Mouse (Mus musculus) erythroid progenitor cell, adult 5-6 weeks (primary cell): Measurements from ENCODE around the gene Plekha4. TPM values are rescaled to one million over a fixed set of nuclear protein-coding genes. Genes with fewer than 3 reads are reported as not detected.
A peak's percentile ranks its signal among the peaks of the same experiment; 100 is the strongest.

ENCODE experiments used
- ATAC-seq: replicated peaks from 2 replicates; pipeline ENCODE4 v1.8.0; 2016; ENCODE audit warnings: moderate number of reproducible peaks, mild to moderate bottlenecking, moderate TSS enrichment, inconsistent platforms; ENCODE audit not compliant: poor library complexity, low FRiP score, severe bottlenecking
- total RNA-seq, 2 experiments: library from RNA; stranded (forward) in 1 of 2; stranded (reverse) in 1 of 2; fragments of 150-400 nt in 1 of 2; fragments of 186-747, 209-891 nt in 1 of 2; gene quantifications; 2 replicates each; pipeline versions ENCODE4 v1.2.3 to v1.2.4; 2015 to 2017; ENCODE audit warnings: low replicate concordance in 2 of 2

Plekha4 gene
- total RNA-seq, 2 experiments from 2014 or later, result 0.08 TPM; not detected in 1

- no peak for ATAC-seq
Measured at GRCm38 (mm10) chr7:45530643-45531042, 4.5 kb downstream of the Plekha4 start.

DNA sequence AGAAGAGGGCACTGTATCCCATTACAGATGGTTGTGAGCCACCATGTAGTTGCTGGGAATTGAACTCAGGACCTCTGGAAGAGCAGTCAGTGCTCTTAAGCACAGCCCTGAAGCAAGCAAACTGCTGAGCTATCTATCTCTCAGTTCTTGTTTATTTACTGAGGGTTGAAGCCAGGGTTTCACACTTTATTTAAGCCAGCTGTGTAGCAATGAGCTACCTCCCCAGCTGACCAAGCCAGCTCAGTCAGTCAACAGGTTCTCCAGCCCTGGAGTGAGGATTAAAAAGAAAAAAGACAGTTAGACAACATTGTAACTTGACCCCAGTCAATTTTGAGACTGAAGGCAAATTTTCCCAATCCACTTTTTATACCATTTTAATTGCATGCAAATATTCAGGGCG, 9.5 kb downstream of the Plekha4 start:
- ATAC-seq, result no peak

DNA sequence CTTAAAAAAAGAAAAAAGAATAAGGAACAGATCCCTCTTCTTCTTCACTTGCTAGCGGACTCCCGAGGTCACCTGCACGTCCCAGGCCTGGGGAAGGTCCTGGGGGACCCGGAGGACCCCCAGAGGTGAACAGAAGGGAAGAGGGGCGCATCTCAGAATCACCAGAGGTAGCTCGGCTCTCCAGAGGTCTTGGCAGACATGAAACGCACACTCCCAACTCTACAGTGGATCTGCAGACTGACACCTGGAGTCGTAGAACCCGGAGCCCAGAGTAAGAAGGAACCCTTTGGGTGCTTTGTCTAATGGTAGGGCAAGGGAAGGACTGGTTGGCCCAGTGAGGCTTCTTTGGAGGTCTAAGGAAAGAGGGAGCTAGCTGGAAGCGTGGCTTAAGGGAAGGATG, 11.5 kb downstream of the Plekha4 start:
- no peak for ATAC-seq

DNA sequence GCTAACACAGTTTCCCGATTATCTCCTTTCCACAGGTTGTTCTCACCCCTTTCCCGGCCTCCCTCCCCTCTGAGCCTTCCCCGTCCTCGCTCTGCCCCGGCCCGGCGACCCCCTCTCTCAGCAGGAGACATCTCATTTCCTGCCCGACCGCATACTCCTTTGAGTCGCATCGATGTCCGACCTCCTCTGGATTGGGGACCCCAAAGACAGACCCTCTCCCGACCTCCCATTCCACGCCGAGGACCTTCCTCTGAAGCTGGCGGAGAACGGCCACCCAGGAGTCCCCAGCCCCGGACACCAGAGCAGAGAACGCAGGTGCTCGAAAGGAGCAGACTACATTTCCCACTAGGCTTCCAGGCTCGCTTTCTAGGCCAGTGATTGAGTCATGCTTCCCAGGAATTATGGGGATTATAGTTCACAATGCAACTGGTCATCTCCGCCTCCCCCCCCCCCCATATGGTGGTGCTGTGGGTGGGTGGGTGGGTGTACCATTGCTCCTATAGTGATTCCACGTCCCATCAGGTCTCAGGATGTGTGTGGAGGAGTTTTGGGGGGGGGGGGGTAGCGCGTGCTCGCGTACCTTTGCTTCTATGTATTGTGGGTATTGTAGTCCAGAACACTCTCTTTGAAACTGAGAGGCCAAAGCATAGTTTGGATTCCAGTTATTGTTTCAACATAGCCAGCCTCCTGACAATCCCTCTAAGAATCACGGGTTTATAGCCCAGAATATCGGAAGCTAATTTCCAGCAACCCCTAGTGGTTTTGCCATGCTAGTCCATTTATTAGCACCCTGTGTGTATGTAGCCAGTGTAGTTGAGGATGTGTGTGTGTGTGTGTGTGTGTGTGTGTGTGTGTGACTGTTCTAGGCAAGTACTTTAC, 12.3 kb downstream of the Plekha4 start:
- ATAC-seq, result no peak

- no peak for ATAC-seq
Measured at GRCm38 (mm10) chr7:45539095-45539494, 13.0 kb downstream of the Plekha4 start.

DNA sequence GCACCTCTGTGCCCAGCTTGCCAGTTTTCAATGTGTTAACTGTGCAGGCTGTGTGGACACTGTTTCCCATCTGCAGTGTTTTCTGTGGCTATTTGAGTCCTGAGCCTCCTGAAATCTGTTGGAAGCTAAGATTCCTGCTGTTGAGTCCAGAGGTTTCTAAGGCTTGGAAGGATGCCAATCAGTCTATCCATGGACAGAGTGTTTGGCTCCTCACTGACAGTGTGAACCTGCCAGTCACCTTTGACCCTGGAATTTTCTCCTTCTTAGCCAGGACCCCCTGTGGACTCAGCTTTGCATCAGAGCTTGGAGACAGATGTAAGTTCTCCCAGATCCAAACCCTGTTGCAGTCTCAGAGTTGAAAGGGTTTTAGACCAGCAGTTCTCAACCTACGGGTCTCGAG, 14.1 kb downstream of the Plekha4 start:
- ATAC-seq, result no peak

DNA sequence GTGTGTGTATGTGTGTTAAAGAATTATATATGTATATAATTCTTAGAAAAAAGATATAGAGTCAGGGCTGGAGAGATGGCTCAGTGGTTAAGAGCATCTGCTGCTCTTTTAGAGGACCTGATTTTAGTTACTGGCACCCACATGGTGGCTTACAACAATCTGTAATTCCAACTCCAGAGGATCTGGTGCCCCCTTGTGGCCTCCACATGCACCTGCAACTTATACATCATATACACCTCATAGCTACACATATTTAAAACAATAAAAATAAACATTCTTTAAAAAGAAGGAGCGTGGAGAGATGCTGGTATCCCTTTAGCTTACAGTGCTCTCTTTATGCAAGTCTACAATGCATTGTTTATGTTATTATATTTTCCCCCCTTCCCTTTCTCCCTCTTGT, 18.4 kb downstream of the Plekha4 start:
- no peak for ATAC-seq

DNA sequence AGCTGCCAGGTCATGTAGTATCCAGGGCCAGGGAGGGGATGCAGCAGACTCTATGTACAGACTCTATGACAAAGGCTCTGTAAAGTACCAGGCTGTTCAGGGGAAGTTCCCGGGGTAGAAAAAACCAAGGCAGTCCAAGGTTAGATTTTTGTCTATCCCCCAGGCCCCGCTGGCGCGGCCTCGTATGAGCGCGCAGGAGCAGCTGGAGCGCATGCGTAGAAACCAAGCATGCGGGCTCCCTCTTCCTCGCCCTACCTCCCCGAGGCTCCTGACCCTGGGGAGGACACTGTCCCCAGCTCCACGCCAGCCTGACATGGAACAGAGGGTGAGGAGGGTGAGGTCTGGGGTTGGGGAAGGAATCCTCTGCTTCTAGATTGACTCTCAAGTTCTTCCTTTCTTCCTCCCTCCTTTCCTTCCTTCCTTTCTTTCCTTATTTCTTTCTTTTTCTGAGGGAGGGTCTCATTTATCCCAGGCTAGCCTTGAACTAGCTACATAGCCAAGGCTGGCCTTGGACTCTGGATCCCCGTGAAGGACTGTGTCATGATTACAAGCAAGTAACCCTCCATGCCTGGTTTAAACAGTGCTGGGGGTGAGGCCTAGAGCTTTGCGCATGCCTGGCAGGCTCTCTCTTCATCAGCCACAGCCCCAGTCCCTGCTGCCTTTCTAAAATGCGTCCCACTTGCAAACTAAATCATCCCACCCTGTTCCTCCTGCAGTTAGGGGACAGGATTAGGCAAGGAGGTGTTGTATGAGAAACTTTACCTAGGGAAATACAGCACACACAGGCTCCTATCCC, 23.7 kb downstream of the Plekha4 start:
- no peak for ATAC-seq

- no peak for ATAC-seq
Measured at GRCm38 (mm10) chr7:45550821-45551511, 24.8 kb downstream of the Plekha4 start.

GRCm38 (mm10) chr7:45551512-45551883, 25.4 kb downstream of the Plekha4 start:
- no peak for ATAC-seq

GRCm38 (mm10) chr7:45553519-45553918, 27.4 kb downstream of the Plekha4 start:
- no peak for ATAC-seq

DNA sequence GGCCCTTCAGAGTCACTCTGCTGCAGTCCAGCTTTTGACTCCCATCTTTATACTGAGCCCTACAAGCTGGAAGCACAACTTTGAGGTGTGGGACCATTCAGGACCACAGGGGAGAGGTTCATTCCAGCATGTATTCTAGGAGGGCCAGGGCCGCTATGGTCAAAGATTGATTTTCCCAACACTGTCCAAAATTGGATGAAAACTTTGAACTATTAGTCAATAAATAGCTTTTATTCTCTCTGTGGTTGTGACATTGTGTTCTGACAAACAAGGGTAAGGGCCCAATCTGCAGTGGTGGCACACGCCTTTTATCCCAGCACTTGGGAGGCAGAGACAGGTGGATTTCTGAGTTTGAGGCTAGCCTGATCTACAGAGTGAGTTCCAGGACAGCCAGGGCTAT, 27.9 kb downstream of the Plekha4 start:
- ATAC-seq, result no peak

GRCm38 (mm10) chr7:45554744-45555143, 28.6 kb downstream of the Plekha4 start, which contains the start of gene Hsd17b14:
Gene Hsd17b14 (plus strand): TSS chr7:45554893.
- ATAC-seq, result no peak

DNA sequence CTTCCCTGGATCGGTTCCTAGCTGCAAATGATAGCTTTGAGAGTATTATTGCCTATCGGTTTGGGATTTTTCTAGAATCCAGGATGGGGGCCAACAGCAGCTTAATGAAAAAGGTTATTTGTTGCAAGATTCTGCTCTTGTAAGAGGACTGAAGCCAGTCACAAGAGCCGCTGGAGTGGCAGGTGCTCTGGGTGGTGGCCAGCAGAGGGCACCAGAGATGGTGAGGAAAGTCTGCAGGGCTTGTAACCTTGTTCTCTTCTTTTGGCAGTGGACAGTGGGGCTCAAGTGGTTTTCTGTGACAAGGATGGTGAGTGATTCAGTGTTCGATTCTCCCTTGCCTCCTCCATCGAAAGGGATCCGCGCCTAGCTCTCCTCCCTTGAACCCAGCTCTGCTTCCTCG, 29.7 kb downstream of the Plekha4 start:
- peak; percentile 75 for ATAC-seq

DNA sequence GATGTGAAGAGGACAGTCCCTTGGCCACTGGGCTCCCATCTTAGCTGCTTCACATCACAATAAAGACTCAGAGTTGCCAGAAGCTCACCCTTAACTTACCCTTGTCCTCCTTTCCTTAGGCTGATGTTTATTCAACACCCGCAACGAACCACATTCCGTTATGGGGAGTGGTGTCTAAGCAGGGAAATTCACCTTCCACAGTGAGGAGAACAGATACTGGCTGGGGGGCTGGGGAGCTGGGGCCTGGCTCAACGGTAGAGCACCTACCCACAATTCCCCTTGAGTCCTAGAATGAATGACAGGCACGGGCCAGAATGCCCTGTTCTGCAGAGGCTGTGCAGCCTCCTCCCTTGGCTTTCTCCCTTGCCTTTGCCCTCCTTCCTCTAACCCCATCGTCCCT, 32.8 kb downstream of the Plekha4 start:
- ATAC-seq, result no peak

- no peak for ATAC-seq
Measured at GRCm38 (mm10) chr7:45560241-45560640, 34.1 kb downstream of the Plekha4 start.

- peak; percentile 81 for ATAC-seq
Measured at GRCm38 (mm10) chr7:45560843-45561623, 34.9 kb downstream of the Plekha4 start.

DNA sequence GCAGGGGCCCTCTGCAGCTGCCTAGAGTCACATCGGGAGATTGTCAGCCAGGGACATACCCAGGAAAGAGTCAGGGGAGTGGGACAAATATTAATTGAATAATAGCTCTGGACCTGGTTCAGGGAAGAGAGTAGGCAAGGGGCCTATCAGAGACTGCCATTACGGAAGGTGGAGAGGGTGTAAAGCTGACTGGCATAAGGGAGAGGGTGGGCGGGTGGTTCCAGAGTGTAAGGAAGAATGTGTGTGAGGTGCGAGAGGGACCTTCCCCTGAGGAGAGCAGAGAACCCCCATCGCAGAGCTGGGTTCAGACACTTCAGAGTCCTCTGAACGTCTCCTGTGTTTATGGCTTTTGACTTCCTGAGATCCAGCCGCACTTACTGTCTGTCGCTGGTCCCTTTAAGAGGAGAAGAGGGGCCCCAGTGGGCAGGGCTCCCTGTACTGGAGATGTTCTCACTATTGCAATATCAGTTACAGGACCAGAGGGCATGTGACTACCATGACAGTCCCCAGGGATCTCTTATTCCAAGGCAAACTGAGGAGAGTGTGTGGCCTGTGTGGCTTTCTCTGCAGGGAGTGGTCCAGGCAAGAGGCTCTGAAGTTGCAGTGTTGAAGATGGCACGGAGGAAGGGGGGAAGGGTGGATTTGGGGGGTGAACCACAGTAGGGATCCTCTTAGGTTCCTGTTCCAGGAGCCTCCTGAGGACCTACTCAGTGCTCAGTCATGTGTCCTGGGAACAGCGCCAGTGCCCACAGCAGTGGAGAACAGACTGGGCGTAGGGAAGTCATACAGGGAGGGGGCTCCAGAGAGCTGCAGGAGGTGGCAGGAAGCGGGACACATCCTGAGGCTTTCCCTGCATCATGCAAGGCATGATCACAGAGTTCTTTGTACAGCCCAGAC, 35.7 kb downstream of the Plekha4 start:
- ATAC-seq, result no peak

DNA sequence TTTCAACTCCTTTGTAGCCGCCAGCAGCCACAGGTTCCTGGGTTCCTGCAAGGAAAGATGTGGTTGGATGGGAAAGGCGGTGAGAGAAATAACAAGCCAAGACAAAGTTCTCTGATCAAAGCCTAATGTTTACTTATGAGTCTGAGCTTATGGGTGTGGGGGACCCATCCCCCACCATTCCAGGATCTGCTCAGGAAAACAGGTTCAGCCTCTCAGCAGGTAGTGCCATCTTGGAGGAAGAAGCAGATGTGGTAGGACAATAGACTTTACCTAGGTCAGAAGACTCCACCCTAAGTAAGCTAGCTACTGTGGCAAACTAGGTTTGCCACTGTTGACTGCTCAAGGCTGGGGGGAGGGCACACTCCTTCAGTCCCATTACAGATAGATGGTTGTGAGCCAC, 38.7 kb downstream of the Plekha4 start:
- ATAC-seq, result no peak
